Mouse (Mus musculus) frontal cortex, adult 2 months (tissue): ENCODE data around the gene Rnf5. TPM values are rescaled to one million over a fixed set of nuclear protein-coding genes. Genes with fewer than 3 reads are reported as not detected.
A peak's percentile ranks its signal among the peaks of the same experiment; 100 is the strongest.

Experiments used
- DNase-seq, 2 experiments: peaks; one replicate each; pipeline ENCODE4 v3.0.0; 2022; ENCODE audit warnings: low spot score in 1 of 2; ENCODE audit errors: extremely low spot score in 1 of 2
- polyA plus RNA-seq: library from polyadenylated mRNA; depleted of rRNA; stranded (reverse); fragments of >200 nt; gene quantifications from 2 replicates; pipeline ENCODE4 v1.2.3, GENCODE M21; 2012; rRNA removed

Rnf5 gene
- 127 and 145 TPM in 2 replicates for polyA plus RNA-seq

- DNase-seq: peak; percentile 100
These were observed at the start of gene Rnf5 for GRCm38 (mm10) chr17:34603375-34604060. Rnf5 (minus strand) TSS chr17:34603690.

GRCm38 (mm10) chr17:34652985-34653384 is 49.5 kb upstream of the Rnf5 start:
- DNase-seq: no peak

GRCm38 (mm10) chr17:34652546-34652945 is 49.1 kb upstream of the Rnf5 start:
- no peak for DNase-seq

GRCm38 (mm10) chr17:34651507-34652221 is 48.2 kb upstream of the Rnf5 start:
- no peak for DNase-seq

- DNase-seq: no peak
These were observed 47.3 kb upstream of the Rnf5 start for GRCm38 (mm10) chr17:34650781-34651180.

- DNase-seq: no peak
These were observed 45.8 kb upstream of the Rnf5 start for GRCm38 (mm10) chr17:34649106-34649864.

GRCm38 (mm10) chr17:34648141-34648890 is 44.8 kb upstream of the Rnf5 start:
- DNase-seq: no peak

- peak; percentile 98 for DNase-seq
These were observed 43.7 kb upstream of the Rnf5 start, which contains the start of gene Atf6b for GRCm38 (mm10) chr17:34646906-34647787. Atf6b (plus strand) TSS chr17:34647146.

- no peak for DNase-seq
These were observed 42.5 kb upstream of the Rnf5 start for GRCm38 (mm10) chr17:34645831-34646511.

GRCm38 (mm10) chr17:34645256-34645829 is 41.9 kb upstream of the Rnf5 start:
- no peak for DNase-seq

GRCm38 (mm10) chr17:34644608-34645007 is 41.1 kb upstream of the Rnf5 start, which contains the start of gene Fkbpl:
Fkbpl (plus strand) TSS chr17:34644764.
- peak; percentile 97 to 99 for DNase-seq

GRCm38 (mm10) chr17:34643944-34644343 is 40.5 kb upstream of the Rnf5 start:
- DNase-seq: no peak

GRCm38 (mm10) chr17:34643379-34643778 is 39.9 kb upstream of the Rnf5 start:
- DNase-seq: no peak

GRCm38 (mm10) chr17:34641945-34642344 is 38.5 kb upstream of the Rnf5 start:
- DNase-seq: no peak

GRCm38 (mm10) chr17:34640778-34641601 is 37.5 kb upstream of the Rnf5 start:
- DNase-seq: no peak

GRCm38 (mm10) chr17:34639461-34640255 is 36.2 kb upstream of the Rnf5 start:
- no peak for DNase-seq

GRCm38 (mm10) chr17:34637459-34637858 is 34.0 kb upstream of the Rnf5 start:
- no peak for DNase-seq
